Mouse (Mus musculus): ENCODE data around the gene Olfr463. TPM values are rescaled to one million over a fixed set of nuclear protein-coding genes. Genes with fewer than 3 reads are reported as not detected.

Olfr463 gene
- polyA plus RNA-seq, 2 experiments: not detected

DNA sequence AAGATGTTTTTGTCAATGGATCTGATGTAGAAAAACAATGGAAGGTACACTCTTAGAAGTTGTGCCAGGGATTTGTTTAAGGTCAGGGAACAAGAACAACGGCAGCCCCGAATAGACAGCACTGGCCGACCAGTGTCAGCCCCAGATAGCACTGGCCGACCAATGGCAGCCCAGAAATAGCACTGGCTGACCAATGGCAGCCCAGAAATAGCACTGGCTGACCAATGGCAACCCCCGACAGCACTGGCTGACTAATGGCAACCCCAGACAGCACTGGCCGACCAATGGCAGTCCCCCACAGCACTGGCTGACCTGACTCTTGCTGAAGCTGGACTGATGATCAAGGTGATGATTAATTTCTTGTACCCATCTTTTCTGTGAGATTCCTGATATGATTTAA is 49.3 kb downstream of the Olfr463 start:
- Histone ChIP-seq H3K4me1 (ENCODE audit: control insufficient read depth, insufficient read depth, low read length) (peaks cover 4% of the 10 kb centered on the region; the same call in 1 of the 2 replicates), H3K36me3 (ENCODE audit: control insufficient read depth, insufficient read depth, low read length) (no peaks in the 10 kb centered on the region), H3K4me2 (replicated peaks; ENCODE audit: low read depth, low read length, severe bottlenecking) (no peak overlapping the region), H3K9me3 (ENCODE audit: control insufficient read depth, low read length) (no peaks in the 10 kb centered on the region), H3K4me3 (replicated peaks; ENCODE audit: low read length) (no peak overlapping the region), H3K9ac (ENCODE audit: low read depth, low read length, severe bottlenecking) (no peak overlapping the region), H3K27ac (replicated peaks; ENCODE audit: low read depth, low read length) (no peak overlapping the region), H3K27me3 (ENCODE audit: control insufficient read depth, insufficient read depth, low read length) (no peaks in the 10 kb centered on the region)
- DNase-seq (ENCODE audit: low spot score) (no peak), ATAC-seq (ENCODE audit: low FRiP score, low read depth) (no peak)
- TF ChIP-seq POLR2A (IDR thresholded peaks at IDR 0.05; ENCODE audit: borderline replicate concordance, extremely low read depth, insufficient read depth, insufficient read length): no peak
- WGBS: 77% methylated on average over 6 of the region's 6 CpGs

DNA sequence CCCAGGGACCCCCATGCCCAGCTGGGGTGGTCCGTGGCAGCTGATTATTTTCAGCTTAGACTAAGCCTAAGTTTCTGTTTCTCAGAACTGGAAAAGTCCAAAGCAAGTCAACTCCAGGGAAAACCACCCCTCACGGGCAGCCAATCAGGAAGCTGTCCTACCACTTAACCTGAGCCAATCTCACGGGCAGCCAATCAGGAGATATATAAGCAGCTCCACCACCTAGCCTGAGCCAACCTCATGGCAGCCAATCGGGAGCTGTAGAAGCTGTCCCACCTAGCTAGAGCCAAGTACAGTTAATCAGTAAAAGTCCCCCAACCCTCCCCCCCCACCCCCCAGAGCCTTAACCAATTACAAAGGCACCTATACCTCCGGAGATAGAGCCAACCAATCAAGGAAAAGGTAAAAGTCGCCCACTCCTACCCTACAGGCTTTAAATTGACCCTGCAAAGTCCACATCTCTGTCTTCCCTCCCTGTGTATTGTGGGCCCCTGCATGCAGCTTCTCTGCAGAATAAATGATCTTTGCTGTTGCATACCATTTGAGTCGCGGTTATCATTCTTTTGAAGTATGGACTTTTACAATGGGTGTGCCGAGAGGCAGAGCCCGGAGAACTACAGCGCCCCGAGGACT is 50.1 kb downstream of the Olfr463 start:
- no peak overlapping the region for H3K4me3 ChIP-seq (replicated peaks; ENCODE audit: low read length)
- H3K9me3 ChIP-seq (ENCODE audit: control insufficient read depth, low read length): no peaks in the 10 kb centered on the region
- 80% methylated on average over 12 of the region's 12 CpGs for WGBS
- ATAC-seq (ENCODE audit: low FRiP score, low read depth) (no peak), DNase-seq (ENCODE audit: low spot score) (no peak)
- H3K27me3 ChIP-seq (ENCODE audit: control insufficient read depth, insufficient read depth, low read length): no peaks in the 10 kb centered on the region
- H3K27ac ChIP-seq (replicated peaks; ENCODE audit: low read depth, low read length): no peak overlapping the region
- H3K4me1 ChIP-seq (ENCODE audit: control insufficient read depth, insufficient read depth, low read length): no peaks in the 10 kb centered on the region
- no peaks in the 10 kb centered on the region for H3K36me3 ChIP-seq (ENCODE audit: control insufficient read depth, insufficient read depth, low read length)
- no peak overlapping the region for H3K4me2 ChIP-seq (replicated peaks; ENCODE audit: low read depth, low read length, severe bottlenecking)
- no peak overlapping the region for H3K9ac ChIP-seq (ENCODE audit: low read depth, low read length, severe bottlenecking)
- TF ChIP-seq POLR2A (IDR thresholded peaks at IDR 0.05; ENCODE audit: borderline replicate concordance, extremely low read depth, insufficient read depth, insufficient read length): no peak

Other genes with a start within 250 kb of the Olfr463 start
- 4.7 and 4.9 TPM in 2 replicates for gene Rnf43, start 234.7 kb downstream of the Olfr463 start, polyA plus RNA-seq (2012; rRNA removed)
- 6.5 and 9.5 TPM in 2 replicates for gene Rnf43, start 234.7 kb downstream of the Olfr463 start, polyA plus RNA-seq (2014; fragmentation: Nextera tagmentation; extraction: Ambion mirVana)
- gene Supt4a, start 159.8 kb downstream of the Olfr463 start, polyA plus RNA-seq (2012; rRNA removed): 106 and 121 TPM in 2 replicates
- gene Supt4a, start 159.8 kb downstream of the Olfr463 start, polyA plus RNA-seq (2014; fragmentation: Nextera tagmentation; extraction: Ambion mirVana): 167 and 181 TPM in 2 replicates
- gene Tspoap1, start 136.8 kb downstream of the Olfr463 start, polyA plus RNA-seq (2012; rRNA removed): 6.5 and 7.3 TPM in 2 replicates
- gene Tspoap1, start 136.8 kb downstream of the Olfr463 start, polyA plus RNA-seq (2014; fragmentation: Nextera tagmentation; extraction: Ambion mirVana): 2.2 and 2.9 TPM in 2 replicates
- gene Mpo, start 103.8 kb downstream of the Olfr463 start, polyA plus RNA-seq (2012; rRNA removed): 1.1 and 3.3 TPM in 2 replicates
- gene Mpo, start 103.8 kb downstream of the Olfr463 start, polyA plus RNA-seq (2014; fragmentation: Nextera tagmentation; extraction: Ambion mirVana): 1.7 TPM in 2 replicates
- gene Lpo, start 69.1 kb downstream of the Olfr463 start, polyA plus RNA-seq (2012; rRNA removed): 0.04 and 0.06 TPM in 2 replicates
- gene Lpo, start 69.1 kb downstream of the Olfr463 start, polyA plus RNA-seq (2014; fragmentation: Nextera tagmentation; extraction: Ambion mirVana): 0.07 TPM in 1 of 2 replicates, not detected in the other
- gene Mks1, start 44.2 kb downstream of the Olfr463 start, polyA plus RNA-seq (2012; rRNA removed): 31.0 and 37.3 TPM in 2 replicates
- 12.8 and 14.3 TPM in 2 replicates for gene Mks1, start 44.2 kb downstream of the Olfr463 start, polyA plus RNA-seq (2014; fragmentation: Nextera tagmentation; extraction: Ambion mirVana)
- gene Epx, start 21.9 kb downstream of the Olfr463 start, polyA plus RNA-seq (2012; rRNA removed): 0.80 and 1.2 TPM in 2 replicates
- 0.40 and 1.2 TPM in 2 replicates for gene Epx, start 21.9 kb downstream of the Olfr463 start, polyA plus RNA-seq (2014; fragmentation: Nextera tagmentation; extraction: Ambion mirVana)
- gene Olfr462, start 5.1 kb downstream of the Olfr463 start, polyA plus RNA-seq (2012; rRNA removed): not detected in 2 replicates
- gene Olfr462, start 5.1 kb downstream of the Olfr463 start, polyA plus RNA-seq (2014; fragmentation: Nextera tagmentation; extraction: Ambion mirVana): not detected in 2 replicates
- not detected in 2 replicates for gene Olfr464, start 23.6 kb upstream of the Olfr463 start, polyA plus RNA-seq (2012; rRNA removed)
- gene Olfr464, start 23.6 kb upstream of the Olfr463 start, polyA plus RNA-seq (2014; fragmentation: Nextera tagmentation; extraction: Ambion mirVana): not detected in 2 replicates
- 71.7 and 84.3 TPM in 2 replicates for gene Dynll2, start 90.1 kb upstream of the Olfr463 start, polyA plus RNA-seq (2012; rRNA removed)
- 12.8 and 13.7 TPM in 2 replicates for gene Dynll2, start 90.1 kb upstream of the Olfr463 start, polyA plus RNA-seq (2014; fragmentation: Nextera tagmentation; extraction: Ambion mirVana)
- 524 and 556 TPM in 2 replicates for gene Srsf1, start 150.0 kb upstream of the Olfr463 start, polyA plus RNA-seq (2012; rRNA removed)
- 338 and 354 TPM in 2 replicates for gene Srsf1, start 150.0 kb upstream of the Olfr463 start, polyA plus RNA-seq (2014; fragmentation: Nextera tagmentation; extraction: Ambion mirVana)
- 35.3 and 38.9 TPM in 2 replicates for gene Vezf1, start 170.9 kb upstream of the Olfr463 start, polyA plus RNA-seq (2012; rRNA removed)
- gene Vezf1, start 170.9 kb upstream of the Olfr463 start, polyA plus RNA-seq (2014; fragmentation: Nextera tagmentation; extraction: Ambion mirVana): 42.7 and 44.1 TPM in 2 replicates
- 40.6 and 44.5 TPM in 2 replicates for gene Cuedc1, start 200.7 kb upstream of the Olfr463 start, polyA plus RNA-seq (2012; rRNA removed)
- gene Cuedc1, start 200.7 kb upstream of the Olfr463 start, polyA plus RNA-seq (2014; fragmentation: Nextera tagmentation; extraction: Ambion mirVana): 20.9 and 25.5 TPM in 2 replicates